Mouse (Mus musculus) kidney, adult 11 months (tissue): ENCODE data around the gene Lin7a.
"Not testable (repeated sequence)": the region's sequence is repeated elsewhere in the genome, so short reads cannot be mapped to it uniquely, and the experiment has no call there.

Experiments
- DNase-seq: peaks from one replicate; pipeline ENCODE4 v3.0.0; 2022

Lin7a gene

DNA sequence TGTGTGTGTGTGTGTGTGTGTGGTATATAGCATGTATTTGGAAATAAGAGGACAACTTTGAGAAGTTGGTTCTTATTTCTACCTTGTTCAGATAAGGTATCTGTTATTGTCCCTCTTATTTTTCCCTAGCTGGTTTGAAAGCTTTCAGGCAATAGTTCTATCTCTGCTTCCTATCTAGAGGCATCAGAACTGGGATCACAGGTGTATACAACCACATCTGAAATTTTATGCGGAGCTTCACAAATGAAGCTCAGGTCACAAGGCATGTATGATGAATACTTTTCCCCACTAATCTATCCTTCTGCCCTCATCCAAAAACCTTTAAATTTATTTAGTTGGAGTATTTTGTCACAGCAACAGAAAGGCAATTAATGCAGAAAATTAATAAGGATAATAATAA is 33.8 kb upstream of the Lin7a start:
- no peak for DNase-seq

DNA sequence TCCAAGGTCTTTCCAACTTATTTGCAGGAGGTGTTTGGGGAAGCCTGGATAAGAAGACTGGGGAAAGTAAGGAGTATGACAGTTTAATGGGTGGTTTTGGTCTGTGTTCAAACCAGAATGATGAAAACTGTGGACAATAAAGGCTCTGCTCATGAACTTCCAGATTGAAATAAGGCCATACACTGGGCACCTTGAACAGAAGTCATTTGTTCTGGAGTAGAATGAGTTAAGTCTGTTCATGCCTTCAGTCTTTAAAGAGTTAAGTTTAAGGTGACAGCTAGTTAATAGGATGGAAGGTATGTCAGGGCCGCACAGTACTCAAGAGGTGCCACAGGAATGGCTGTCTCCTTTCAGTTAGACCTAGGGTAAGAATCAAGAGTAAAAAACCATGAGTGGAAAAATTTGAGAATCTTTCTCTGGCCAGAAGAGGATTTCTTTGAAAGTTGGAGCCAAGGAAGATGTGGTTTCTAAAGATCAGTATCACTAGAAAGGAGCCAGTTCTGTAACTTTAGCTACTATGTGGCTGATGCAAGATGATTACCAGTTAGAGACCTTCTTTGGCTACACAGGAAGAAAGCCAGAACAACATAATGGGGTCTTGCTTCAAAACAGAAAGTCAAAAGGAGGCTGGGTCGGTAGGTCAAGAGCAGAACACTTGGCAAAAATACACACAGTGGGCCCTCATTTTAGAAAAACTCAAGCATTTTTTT is 33.2 kb upstream of the Lin7a start:
- no peak for DNase-seq

DNA sequence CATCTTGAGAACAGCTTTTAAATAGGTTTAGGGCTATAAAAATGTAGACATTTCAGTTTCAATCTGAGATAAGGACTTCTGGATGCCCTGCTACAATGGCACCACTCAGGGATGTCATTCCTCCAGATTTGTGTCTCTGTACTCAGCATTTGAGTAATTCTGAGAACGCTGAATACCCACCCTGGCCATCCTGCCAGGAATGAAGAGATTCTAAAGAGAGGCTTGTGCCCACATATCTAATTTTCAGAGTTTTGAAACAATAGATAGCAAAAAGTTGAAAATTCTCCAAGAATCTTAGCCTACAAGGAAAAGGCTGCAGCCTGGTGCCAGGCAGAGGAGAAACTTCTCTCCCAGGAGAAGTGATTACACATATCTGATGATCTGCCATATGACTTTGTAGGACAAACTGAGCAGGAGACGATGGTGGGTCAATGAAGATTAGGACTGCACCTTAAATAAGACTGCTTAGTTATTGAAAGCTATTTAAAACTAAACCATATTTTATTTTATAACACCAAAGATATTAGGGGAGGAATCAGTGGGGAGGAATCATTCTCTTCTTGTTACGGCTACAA is 32.5 kb upstream of the Lin7a start:
- DNase-seq: no peak

DNA sequence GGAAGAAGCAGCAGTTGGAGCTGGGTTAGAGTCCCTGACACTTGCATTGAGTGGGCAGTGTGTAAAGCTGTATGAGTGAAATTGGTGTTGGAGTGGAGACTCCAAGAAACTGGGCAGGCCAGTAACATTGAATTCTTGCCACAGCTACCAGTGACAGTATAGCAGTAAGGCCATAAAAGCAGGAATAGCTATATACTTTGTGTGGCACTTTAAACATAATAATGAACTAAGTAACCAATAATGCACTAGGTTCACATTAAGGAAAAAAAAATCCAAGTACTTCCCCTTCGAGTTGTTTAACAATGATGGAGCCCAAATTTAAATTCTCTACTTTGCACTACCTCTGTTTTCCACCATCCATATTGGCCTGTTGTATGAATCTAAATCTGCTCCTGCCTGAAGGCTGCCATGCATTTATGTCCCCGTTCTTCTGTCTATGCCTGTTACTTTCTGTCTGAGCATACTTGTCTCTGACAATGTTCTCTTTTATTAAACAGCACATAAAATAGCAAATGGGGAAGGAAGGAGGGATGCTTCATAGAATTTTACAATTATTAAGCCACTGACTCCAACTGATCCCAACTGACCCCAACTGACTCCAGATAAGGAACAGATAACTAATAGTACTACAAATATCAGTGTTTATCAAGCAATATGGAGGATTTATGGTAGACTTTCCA is 31.7 kb upstream of the Lin7a start:
- DNase-seq: no peak

DNA sequence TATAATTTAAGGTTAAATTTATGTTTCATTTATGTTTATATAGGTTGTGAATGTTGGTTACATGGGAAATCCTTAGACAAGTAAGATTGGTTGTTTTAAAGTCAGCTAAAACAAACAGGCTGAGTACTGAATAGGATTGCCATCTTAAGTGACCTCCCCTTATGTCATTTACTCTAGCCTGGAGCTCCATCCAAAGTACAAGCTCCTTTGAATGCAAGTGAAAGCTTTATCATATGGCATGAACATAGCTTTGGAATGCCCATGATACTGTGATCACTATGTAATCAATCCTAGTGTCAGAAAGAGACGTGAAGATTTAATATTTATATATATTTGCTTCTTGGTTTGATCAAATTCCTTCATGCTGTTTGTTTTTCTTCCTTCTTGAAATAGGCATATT is 31.0 kb upstream of the Lin7a start:
- no peak for DNase-seq

DNA sequence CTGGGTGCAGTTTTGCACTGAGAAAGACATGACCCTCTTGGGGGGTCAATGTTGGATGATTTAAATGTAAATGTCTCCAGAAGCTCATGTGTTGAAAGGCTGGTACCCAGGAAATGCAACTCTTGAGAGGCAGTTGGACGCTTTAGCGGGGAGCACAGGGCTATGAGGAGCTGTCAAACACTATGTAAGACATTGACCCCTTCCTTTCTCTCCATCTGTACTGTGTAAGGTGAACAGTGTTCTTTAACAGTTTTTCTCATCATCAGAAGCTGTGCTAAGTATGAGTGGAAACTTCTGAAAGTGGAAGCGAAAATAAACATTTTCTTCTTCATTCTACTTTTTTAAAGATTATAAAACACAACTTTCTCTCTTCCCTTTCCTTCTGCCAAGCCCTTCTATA is 30.5 kb upstream of the Lin7a start:
- no peak for DNase-seq

DNA sequence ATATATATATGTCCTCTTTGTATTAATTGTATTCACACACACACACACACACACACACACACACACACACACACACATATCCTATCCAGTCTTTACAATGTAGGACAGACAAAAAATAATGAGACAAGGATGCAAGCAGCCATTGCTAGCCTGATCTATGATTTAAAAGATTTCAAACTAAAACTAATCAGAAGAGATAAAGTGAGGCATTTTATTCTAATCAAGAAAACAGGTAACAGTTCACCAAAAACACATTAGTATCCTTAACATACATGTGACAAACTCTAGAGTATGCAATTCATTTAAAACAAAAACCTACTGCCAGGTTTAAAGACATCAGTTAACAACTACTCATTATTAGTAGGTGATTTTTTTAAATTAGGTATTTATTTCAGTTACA is 30.1 kb upstream of the Lin7a start:
- DNase-seq: no peak

DNA sequence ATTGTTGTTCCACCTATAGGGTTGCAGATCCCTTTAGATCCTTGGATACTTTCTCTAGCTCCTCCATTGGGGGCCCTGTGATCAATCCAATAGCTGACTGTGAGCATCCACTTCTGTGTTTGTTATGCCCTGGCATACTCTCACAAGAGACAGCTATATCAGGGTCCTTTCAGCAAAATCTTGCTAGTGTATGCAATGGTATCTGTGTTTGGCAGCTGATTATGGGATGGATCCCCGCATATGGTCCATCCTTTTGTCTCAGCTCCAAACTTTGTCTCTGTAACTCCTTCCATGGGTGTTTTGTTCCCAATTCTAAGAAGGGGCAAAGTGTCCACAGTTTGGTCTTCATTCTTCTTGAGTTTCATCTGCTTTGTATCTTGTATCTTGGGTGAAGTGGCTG is 29.5 kb upstream of the Lin7a start:
- not testable (repeated sequence) for DNase-seq

DNA sequence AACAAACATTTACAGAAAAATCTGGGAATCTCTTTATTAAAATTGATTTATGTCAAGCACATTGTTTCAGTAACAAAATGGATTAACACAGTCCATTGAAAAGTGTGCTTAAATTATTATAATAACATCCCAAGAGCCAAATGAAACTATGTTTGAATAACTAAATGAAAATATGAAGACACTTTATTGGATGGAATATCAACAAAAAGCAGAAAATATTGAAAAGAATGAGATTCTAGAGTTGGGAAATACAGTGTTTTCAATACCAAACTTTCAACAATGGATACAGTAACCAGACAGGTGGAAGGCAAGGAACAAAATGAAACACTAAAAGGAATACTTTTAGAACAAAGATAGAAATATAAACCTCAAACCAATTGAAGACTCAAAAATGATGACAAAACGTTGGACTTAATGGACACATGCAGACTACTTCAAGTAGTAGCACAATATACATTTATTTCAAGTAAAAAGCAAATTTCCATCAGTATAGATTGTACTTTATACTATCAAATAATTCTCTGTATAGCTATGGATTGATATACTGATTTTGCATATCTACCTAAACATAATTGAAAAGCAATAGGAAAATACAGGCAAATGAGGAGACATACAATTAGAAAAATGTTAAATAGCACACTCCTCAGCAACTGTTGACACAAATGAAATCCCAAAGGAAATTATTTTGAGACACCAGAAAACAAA is 28.6 kb upstream of the Lin7a start:
- DNase-seq: no peak

DNA sequence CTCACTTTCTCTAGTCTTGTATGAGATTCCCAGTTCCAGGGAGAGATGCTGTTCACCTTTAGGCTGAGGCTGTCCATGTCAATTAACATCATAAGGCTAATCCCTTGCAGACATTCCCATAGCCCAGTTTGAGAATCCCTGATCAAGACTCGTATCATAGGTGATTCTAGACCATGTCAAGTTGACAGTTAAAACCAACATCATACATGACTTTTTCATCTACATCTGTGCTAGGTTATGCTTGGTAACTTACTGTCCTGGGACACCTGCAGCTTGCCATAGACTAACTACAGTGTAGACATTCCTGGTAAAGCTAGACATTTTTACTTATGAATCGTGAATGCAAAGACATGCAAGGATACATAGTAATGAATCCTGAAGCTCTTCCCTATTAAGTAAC is 27.3 kb upstream of the Lin7a start:
- DNase-seq: no peak

DNA sequence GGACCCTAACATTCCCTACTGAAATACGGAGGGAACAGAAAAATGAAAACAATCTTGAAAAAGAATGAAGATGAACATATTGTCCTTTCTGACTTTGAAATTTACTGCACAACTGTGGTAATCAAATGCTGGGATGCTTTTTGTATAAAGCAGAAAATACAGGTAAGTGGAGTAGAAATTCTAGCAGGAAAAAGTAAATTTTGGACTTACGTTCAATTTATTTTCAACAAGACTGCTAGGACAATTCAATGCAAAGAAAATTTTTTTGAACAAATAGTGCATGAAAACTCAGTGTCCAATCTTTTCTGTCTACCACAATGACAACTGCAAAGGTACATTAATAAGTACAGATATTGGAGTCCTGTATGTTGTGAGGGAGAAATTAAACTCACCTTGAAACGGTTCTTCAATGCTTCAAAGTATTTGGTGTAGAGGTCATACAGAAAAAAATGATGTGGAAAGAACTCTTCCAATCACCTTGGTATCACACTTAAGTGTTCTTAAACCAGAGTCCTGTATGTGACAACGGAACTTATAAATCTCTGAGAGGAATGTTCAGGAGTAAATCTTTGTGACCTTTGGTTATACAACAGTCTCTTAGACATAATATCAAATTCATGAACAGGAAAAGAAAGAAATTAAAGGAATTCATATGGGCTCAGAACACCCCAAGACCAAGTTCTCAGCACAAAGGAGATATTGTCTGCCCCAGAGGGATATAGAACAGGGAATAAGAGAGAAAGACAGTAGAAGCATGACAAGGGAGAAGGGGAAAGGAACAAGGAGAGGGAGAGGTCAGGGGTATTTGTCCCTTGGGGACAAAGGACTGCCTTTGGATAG is 26.6 kb upstream of the Lin7a start:
- DNase-seq: no peak

DNA sequence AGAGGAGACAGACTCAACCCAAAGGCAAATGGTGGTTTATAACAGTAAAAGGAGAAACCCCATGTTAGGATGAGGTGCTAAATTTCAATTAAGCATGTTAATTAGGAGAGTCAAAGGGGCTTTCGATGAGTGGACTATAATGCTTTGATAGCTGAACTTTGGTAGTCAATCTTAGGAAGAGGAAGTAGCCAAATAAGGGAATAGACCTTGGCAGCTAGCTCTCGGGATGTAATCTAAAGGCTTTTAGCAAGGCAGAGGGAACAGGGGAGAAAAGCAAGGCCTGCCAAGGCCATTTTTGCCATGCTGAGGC is 26.0 kb upstream of the Lin7a start:
- no peak for DNase-seq

DNA sequence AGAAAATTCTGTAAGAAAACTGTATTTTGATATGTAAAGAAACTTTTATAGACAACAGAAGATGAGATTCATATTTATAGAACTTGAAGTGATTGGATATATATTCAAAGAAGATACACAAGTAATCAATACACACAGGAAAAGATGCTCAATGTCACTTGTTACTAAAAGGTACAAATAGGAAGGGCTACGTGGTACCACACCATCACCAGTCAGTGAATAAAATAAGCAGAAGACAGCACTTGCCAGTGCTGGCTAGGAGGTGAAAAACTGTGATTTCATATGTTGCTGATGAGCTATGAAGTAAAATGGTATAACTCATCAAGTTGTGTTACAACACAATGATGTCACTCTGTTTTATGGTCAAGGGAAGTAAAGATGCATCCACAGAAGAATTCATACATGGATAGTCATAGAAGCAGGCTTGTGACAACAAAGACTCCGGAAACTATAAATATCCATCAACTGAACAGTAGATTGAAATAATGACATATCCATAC is 25.5 kb upstream of the Lin7a start:
- DNase-seq: no peak

DNA sequence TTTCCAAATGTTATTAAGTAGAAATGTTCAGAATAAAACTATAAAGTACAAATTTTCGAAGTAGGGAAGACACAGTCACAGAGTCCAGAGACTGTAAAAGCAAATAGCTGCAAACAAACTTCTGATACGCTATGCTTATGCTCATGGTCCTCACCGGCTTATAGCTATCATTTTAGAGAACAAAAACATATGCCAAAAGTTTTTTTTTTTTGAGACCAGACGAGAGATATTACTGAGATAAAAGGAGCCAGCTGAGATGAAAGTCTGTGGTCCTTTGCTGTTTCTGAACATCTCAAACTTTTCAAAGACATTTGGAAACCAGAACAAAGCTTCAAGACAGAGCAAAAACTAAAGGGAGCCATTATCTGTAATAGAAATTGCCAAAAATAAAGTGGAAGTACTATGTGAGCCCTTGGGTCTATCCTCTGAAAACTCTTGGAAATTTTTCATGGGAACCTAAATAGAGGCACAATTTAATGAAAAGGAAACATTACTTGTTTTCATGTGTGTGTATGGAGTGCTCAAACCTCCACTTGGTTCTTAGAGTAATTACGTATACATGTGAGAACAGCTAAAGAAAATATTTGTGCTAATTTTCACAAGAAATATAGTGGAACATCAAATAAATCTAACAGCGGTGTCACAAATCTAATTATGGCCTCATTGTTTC is 24.4 kb upstream of the Lin7a start:
- no peak for DNase-seq

DNA sequence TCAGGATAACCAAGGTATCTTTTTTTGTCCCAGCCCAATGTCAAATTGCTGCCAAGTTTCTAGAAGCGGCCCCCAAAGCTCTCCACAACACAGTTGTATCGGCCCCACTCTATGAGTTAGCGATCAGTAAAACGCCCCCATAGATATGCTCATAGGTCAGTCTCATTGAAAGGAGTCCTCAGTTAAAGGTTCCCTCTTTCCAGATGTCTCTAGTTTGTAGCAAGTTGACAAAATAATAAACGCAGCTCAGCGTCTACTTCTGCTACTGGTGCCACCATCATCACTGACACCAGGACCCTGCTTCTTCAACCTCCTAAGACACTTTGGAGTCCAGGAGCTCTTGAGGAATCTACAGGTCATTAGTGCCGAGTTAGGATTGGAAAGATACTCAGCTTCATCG is 23.0 kb upstream of the Lin7a start:
- no peak for DNase-seq

DNA sequence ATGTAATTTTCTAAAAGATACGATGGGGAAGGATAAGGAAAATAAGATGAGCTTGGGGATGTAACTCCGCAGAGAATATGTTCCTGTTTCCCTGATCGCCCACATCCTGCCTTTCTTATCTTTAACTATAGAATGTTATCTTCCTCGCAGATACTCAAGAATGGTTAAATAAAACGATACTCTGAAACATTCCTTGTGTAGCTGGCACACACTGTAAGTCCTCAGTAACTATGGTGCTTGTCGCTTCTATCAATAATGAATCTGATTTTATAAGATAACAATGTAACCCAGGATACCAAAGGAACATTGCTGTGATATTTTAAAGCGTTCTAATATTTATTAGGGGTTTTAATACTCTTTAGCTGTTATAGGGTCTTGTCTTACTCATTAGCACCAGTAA is 22.4 kb upstream of the Lin7a start:
- no peak for DNase-seq

DNA sequence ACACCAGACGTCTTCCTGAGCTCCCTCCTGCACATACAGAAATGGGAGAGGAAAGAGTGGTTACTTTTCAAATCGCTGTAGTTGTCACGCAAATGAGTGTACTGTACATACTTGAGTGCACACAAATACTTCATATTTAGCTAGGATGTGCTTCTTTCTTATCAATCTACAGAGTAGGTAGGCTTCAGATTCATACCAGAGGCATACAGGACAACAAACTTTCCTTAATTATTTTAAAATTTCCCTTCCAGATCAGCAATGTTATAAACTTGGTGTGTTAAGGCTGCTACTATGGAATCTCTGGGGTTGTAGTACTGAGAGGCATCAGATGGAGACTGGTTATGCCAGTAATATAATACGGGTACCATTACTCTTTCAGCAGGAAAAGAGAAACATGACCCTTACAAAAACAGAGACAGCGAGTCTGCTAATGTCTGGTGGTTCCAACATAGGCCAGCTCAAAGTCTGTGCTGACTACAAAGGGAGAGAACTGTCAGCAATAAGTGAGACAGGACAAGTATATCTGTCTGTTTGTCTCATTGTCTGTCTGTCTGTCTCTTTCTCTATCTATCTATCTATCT is 21.8 kb upstream of the Lin7a start:
- DNase-seq: no peak

DNA sequence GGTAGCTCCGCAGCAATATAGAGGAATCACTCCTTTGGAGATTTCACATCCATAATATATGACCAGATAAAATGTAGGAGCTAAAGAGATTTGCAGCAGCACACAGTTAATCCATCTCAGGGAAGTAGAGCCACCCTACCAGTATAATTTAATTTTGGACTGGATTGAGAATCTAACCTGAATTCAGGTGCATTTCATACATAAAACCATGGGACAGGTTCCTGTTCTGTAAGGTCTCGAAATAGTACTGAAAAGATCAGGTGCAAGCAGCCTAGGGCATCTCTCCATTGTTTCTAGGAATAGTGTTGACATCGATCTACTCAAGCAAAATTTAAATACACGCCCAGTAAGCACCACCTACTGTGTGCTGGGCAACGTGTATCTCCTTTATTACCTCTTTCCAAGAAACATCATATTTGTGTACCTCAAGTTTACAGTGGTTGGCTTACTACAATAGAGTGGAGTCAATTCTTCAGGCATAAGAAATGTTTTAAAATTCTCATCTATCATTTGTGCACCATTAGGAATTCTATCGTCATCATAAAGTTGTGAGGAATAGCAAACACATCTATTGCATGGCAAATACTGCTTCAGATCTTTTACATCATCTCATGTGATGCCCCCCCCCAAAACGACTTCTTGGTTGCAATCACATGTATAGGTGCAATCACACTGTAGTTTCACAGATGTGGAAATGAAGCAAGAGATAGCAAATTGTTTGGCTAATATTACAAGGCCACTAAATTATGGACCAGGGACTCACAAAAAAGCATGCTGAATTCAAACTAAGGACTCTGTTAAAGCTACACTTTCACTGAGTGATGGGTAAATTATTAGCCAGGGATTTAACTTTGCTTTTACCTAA is 20.9 kb upstream of the Lin7a start:
- DNase-seq: no peak

DNA sequence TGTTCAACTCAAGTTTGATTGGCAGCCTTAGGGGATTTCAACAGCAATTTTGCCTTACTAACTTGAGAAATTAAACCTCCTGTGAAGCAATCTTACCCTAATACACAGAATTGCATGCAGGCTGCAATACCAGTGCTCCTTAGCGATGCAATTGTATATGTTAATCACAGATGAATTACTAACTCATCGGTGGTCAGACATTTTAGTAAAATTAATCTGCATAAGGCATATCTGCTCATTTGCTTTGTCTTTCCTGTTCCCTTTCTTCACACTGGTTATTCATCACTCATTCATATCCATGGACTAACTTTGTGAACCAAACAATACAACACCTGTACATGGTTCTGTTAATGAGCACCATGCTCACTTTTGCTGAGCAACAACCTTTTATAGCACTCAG is 20.2 kb upstream of the Lin7a start:
- DNase-seq: no peak

DNA sequence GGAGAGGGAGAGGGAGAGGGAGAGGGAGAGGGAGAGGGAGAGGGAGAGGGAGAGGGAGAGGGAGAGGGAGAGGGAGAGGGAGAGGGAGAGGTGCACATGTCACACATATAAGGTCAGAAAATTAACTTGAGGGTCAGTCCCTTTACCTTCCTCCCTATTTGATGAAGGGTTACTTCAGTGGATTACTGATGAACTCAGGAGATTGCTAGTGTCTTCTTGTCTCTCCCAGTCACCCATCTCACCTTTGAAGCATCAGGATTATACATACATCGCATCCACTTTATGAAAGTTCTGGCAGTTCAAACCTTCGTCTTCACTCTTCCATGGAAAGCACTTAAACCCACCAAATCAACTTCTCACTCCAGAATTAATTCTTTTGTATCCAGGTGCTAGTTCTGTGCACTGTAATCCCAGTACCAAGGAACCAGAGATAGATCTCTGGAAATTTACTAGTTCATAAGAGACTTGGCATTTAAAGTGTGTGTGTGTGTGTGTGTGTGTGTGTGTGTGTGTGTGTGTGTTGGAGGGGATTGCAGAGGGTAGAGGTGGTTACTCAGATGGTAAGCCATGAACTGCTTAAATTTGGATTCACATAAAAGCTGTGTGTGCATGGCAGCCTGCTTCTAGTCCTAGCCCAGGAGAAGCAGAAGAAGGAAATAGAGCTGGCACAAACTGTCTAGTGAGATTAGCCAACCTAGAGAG is 19.5 kb upstream of the Lin7a start:
- no peak for DNase-seq

DNA sequence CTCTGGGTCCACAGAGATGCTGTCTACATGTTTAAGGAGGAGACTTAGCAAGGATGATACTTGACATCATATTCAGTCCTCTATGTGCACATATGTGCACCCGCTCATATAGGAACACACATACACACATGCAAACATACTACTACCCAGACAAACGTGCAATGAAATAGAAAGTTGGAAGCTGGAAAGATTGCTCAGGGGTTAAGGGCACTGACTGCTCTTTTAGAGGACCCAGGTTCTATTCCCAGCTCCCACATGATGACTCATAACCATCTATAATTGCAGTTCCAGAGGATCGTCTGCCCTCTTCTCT is 19.0 kb upstream of the Lin7a start:
- DNase-seq: no peak
